Mouse (Mus musculus) kidney, adult 2 months (tissue): ENCODE results near the gene Snx9.

ENCODE experiments used
- CTCF ChIP-seq: fragments of 200-500 bp; conservative IDR thresholded peaks from 2 replicates; pipeline ENCODE4 v1.5.1; 2011; ENCODE audit warnings: low read depth, mild to moderate bottlenecking, control low read depth, low read length, moderate library complexity, mixed read lengths; ENCODE audit not compliant: insufficient read depth, insufficient read length
- POLR2A ChIP-seq: fragments of 200-500 bp; IDR thresholded peaks from one replicate; pipeline ENCODE4 v1.6.1; 2011; ENCODE audit warnings: low read depth, low read length, control low read depth

DNA sequence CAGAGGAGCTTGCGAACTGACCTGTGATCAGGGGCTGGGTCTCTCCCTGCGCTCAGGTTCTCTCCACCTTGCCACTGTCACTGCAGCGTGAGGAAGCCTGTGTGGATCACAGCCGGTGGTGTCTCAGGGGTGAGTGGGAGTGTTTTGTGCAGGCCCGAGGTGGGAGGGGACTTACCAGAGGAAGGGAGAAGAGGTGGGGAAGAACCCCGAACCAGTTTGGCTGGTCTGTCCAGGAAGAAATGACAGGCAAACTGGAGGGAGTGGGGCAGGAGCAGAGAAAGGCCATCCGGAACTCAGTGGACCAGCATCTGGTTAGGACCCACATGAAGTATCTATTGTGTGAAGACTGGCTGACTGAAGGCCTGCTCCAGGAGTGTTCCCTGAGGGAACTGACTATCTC, 118.0 kb downstream of the Snx9 start:
- no peak for TF ChIP-seq CTCF
- TF ChIP-seq POLR2A, result no peak
